Mouse (Mus musculus) stomach, postnatal 0 days (tissue): ENCODE data around the gene Ap1s3. TPM values are rescaled to one million over a fixed set of nuclear protein-coding genes. Genes with fewer than 3 reads are reported as not detected.

Experiments
- ATAC-seq: fragments of 200-750 bp; cut with Nextera tagmentation; 2 replicates; pipeline ENCODE4 v1.8.0; 2017; ENCODE audit not compliant: low FRiP score, low TSS enrichment
- DNase-seq: peaks from one replicate; pipeline ENCODE4 v3.0.0-alpha.2; 2016; ENCODE audit warnings: low spot score
- H3K27ac ChIP-seq: fragments of 300-500 bp; sonication (generic); replicated peaks from 2 replicates; pipeline ENCODE4 v1.5.1; 2014; ENCODE audit warnings: mild to moderate bottlenecking, control low read depth
- H3K27me3 ChIP-seq: fragments of 300-500 bp; sonication (generic); 2 replicates; pipeline ENCODE4 v1.6.1; 2014; ENCODE audit warnings: low read length; ENCODE audit not compliant: control insufficient read depth, insufficient read depth
- H3K36me3 ChIP-seq: fragments of 300-500 bp; sonication (generic); 2 replicates; pipeline ENCODE4 v1.6.1; 2014; ENCODE audit warnings: low read length, mixed read lengths; ENCODE audit not compliant: control insufficient read depth, insufficient read depth
- H3K4me1 ChIP-seq: fragments of 300-500 bp; sonication (generic); replicated peaks from 2 replicates; pipeline ENCODE4 v1.6.1; 2014; ENCODE audit warnings: antibody characterized with exemption; ENCODE audit not compliant: control insufficient read depth, insufficient read depth
- H3K4me2 ChIP-seq: fragments of 300-500 bp; sonication (generic); replicated peaks from 2 replicates; pipeline ENCODE4 v1.6.1; 2014; ENCODE audit warnings: low read depth, mild to moderate bottlenecking, control low read depth, moderate library complexity
- H3K4me3 ChIP-seq: fragments of 300-500 bp; sonication (generic); 2 replicates; pipeline ENCODE4 v1.5.1; 2014; ENCODE audit warnings: low read depth, low read length, control low read depth
- H3K9ac ChIP-seq: fragments of 300-500 bp; sonication (generic); 2 replicates; pipeline ENCODE4 v1.6.1; 2014; ENCODE audit warnings: mild to moderate bottlenecking, low read length, control low read depth, mixed read lengths
- H3K9me3 ChIP-seq: fragments of 300-500 bp; sonication (generic); 2 replicates; pipeline ENCODE4 v1.6.1; 2016; ENCODE audit warnings: low read length; ENCODE audit not compliant: control insufficient read depth
- CTCF ChIP-seq: IDR thresholded peaks from 2 replicates; pipeline ENCODE4 v1.5.1; 2016; ENCODE audit warnings: antibody characterized with exemption, low read depth, mild to moderate bottlenecking, moderate library complexity
- EP300 ChIP-seq: optimal IDR thresholded peaks from 2 replicates; pipeline ENCODE3; 2016; ENCODE audit warnings: antibody characterized with exemption
- WGBS: fragments of 180-500 bp; shearing (Covaris S2); extraction: QIAGEN DNeasy Blood & Tissue Kit; methylation state at CpG from one replicate; pipeline ENCODE4 v1.1.7; 2014; 5-methylcytosine and 5-hydroxymethylcytosine counted together
- polyA plus RNA-seq: library from polyadenylated mRNA; unstranded; fragments of >200 nt; fragmentation: Nextera tagmentation; extraction: Ambion mirVana; gene quantifications from 2 replicates; pipeline ENCODE4 v1.2.1, GENCODE M21; 2015

The Ap1s3 gene
- polyA plus RNA-seq, 1 experiment from 2014 or later = 1.4 TPM

- DNase-seq (no peak), ATAC-seq (no peak)
- Histone ChIP-seq H3K4me2 (no peak overlapping the region), H3K9ac (no peak overlapping the region), H3K9me3 (no peaks in the 10 kb centered on the region), H3K36me3 (no peaks in the 10 kb centered on the region), H3K27ac (no peak overlapping the region), H3K27me3 (no peaks in the 10 kb centered on the region), H3K4me1 (no peaks in the 10 kb centered on the region), H3K4me3 (no peak overlapping the region)
- WGBS = 74% methylated on average over 7 of the region's 7 CpGs
- TF ChIP-seq CTCF (no peak), EP300 (no peak)
These were observed 12.2 kb downstream of the Ap1s3 start for GRCm38 (mm10) chr1:79659598-79659997.

- 45% methylated on average over 1 of the region's 1 CpGs for WGBS
- DNase-seq (no peak), ATAC-seq (no peak)
- Histone ChIP-seq H3K9ac (no peak overlapping the region), H3K36me3 (no peaks in the 10 kb centered on the region), H3K4me2 (no peak overlapping the region), H3K27ac (no peak overlapping the region), H3K9me3 (no peaks in the 10 kb centered on the region), H3K4me1 (no peaks in the 10 kb centered on the region), H3K27me3 (no peaks in the 10 kb centered on the region), H3K4me3 (no peak overlapping the region)
- TF ChIP-seq EP300 (no peak), CTCF (no peak)
These were observed 14.4 kb downstream of the Ap1s3 start for GRCm38 (mm10) chr1:79657411-79657810.

- Histone ChIP-seq H3K9me3 (no peaks in the 10 kb centered on the region), H3K9ac (no peak overlapping the region), H3K4me3 (no peak overlapping the region), H3K4me1 (no peaks in the 10 kb centered on the region), H3K4me2 (no peak overlapping the region), H3K27ac (no peak overlapping the region), H3K36me3 (no peaks in the 10 kb centered on the region), H3K27me3 (no peaks in the 10 kb centered on the region)
- no peak for ATAC-seq
- no peak for DNase-seq
- 58% methylated on average over 4 of the region's 4 CpGs for WGBS
- TF ChIP-seq CTCF (no peak), EP300 (no peak)
These were observed 15.8 kb downstream of the Ap1s3 start for GRCm38 (mm10) chr1:79655819-79656555.

- no peak for DNase-seq
- H3K4me2 ChIP-seq = no peak overlapping the region
- H3K9ac ChIP-seq = no peak overlapping the region
- H3K9me3 ChIP-seq = no peaks in the 10 kb centered on the region
- H3K27me3 ChIP-seq = no peaks in the 10 kb centered on the region
- TF ChIP-seq CTCF (no peak), EP300 (no peak)
- 95% methylated on average over 2 of the region's 2 CpGs for WGBS
- H3K4me3 ChIP-seq = no peak overlapping the region
- H3K27ac ChIP-seq = no peak overlapping the region
- no peak for ATAC-seq
- H3K4me1 ChIP-seq = no peaks in the 10 kb centered on the region
- no peaks in the 10 kb centered on the region for H3K36me3 ChIP-seq
These were observed 16.8 kb downstream of the Ap1s3 start for GRCm38 (mm10) chr1:79654948-79655347.

GRCm38 (mm10) chr1:79643411-79644110 lies 28.2 kb downstream of the Ap1s3 start:
- no peaks in the 10 kb centered on the region for H3K27me3 ChIP-seq
- DNase-seq (no peak), ATAC-seq (no peak)
- no peak overlapping the region for H3K27ac ChIP-seq
- H3K4me3 ChIP-seq = no peak overlapping the region
- H3K9ac ChIP-seq = no peak overlapping the region
- no peak overlapping the region for H3K4me2 ChIP-seq
- no peak for TF ChIP-seq CTCF
- no peak for TF ChIP-seq EP300
- 85% methylated on average over 6 of the region's 6 CpGs for WGBS
- H3K4me1 ChIP-seq = no peaks in the 10 kb centered on the region
- H3K36me3 ChIP-seq = no peaks in the 10 kb centered on the region
- H3K9me3 ChIP-seq = no peaks in the 10 kb centered on the region

GRCm38 (mm10) chr1:79642680-79643079 lies 29.1 kb downstream of the Ap1s3 start:
- no peaks in the 10 kb centered on the region for H3K27me3 ChIP-seq
- TF ChIP-seq CTCF (no peak), EP300 (no peak)
- H3K4me1 ChIP-seq = no peaks in the 10 kb centered on the region
- H3K4me3 ChIP-seq = no peak overlapping the region
- ATAC-seq (no peak), DNase-seq (no peak)
- no peaks in the 10 kb centered on the region for H3K36me3 ChIP-seq
- no peaks in the 10 kb centered on the region for H3K9me3 ChIP-seq
- H3K4me2 ChIP-seq = no peak overlapping the region
- 94% methylated on average over 3 of the region's 3 CpGs for WGBS
- no peak overlapping the region for H3K9ac ChIP-seq
- no peak overlapping the region for H3K27ac ChIP-seq
